Mouse (Mus musculus) neural tube, embryonic 13.5 days (tissue): ENCODE data around the gene Sgcd. TPM values are rescaled to one million over a fixed set of nuclear protein-coding genes. Genes with fewer than 3 reads are reported as not detected.

Experiments
- ATAC-seq: fragments of 200-750 bp; cut with Nextera tagmentation; 2 replicates; pipeline ENCODE4 v1.8.0; 2017; ENCODE audit warnings: low read depth, mild to moderate bottlenecking, moderate TSS enrichment, moderate library complexity
- H3K27ac ChIP-seq: fragments of 300-500 bp; sonication (generic); replicated peaks from 2 replicates; pipeline ENCODE4 v1.5.1; 2015; ENCODE audit warnings: moderate library complexity, mild to moderate bottlenecking, inconsistent platforms
- H3K27me3 ChIP-seq: fragments of 300-500 bp; sonication (generic); 2 replicates; pipeline ENCODE4 v1.6.1; 2015; ENCODE audit warnings: mild to moderate bottlenecking, inconsistent platforms
- H3K36me3 ChIP-seq: fragments of 300-500 bp; sonication (generic); 2 replicates; pipeline ENCODE4 v1.6.1; 2015; ENCODE audit warnings: mild to moderate bottlenecking, inconsistent platforms
- H3K4me1 ChIP-seq: fragments of 300-500 bp; sonication (generic); replicated peaks from 2 replicates; pipeline ENCODE4 v1.6.1; 2015; ENCODE audit warnings: inconsistent platforms
- H3K4me2 ChIP-seq: fragments of 300-500 bp; sonication (generic); 2 replicates; pipeline ENCODE4 v1.6.1; 2015; ENCODE audit warnings: inconsistent platforms, mild to moderate bottlenecking, moderate library complexity
- H3K4me3 ChIP-seq: fragments of 300-500 bp; sonication (generic); 2 replicates; pipeline ENCODE4 v1.5.1; 2015; ENCODE audit warnings: mild to moderate bottlenecking, inconsistent platforms
- H3K9ac ChIP-seq: fragments of 300-500 bp; sonication (generic); 2 replicates; pipeline ENCODE4 v1.6.1; 2015; ENCODE audit warnings: moderate library complexity, mild to moderate bottlenecking, inconsistent platforms
- H3K9me3 ChIP-seq: fragments of 300-500 bp; sonication (generic); 2 replicates; pipeline ENCODE4 v1.6.1; 2016; ENCODE audit warnings: inconsistent platforms
- WGBS: fragments of 180-500 bp; shearing (Covaris S2); methylation state at CpG from one replicate; pipeline ENCODE4 v1.1.7; 2015; 5-methylcytosine and 5-hydroxymethylcytosine counted together
- polyA plus RNA-seq: library from polyadenylated mRNA; unstranded; fragments of >200 nt; fragmentation: Nextera tagmentation; extraction: Ambion mirVana; gene quantifications from 2 replicates; pipeline ENCODE4 v1.2.1, GENCODE M21; 2015

The Sgcd gene
- polyA plus RNA-seq, 1 experiment from 2014 or later, result 3.0 TPM

- no peaks in the 10 kb centered on the region for H3K27me3 ChIP-seq
- no peaks in the 10 kb centered on the region for H3K36me3 ChIP-seq
- H3K4me3 ChIP-seq, result no peak overlapping the region
- WGBS, result 86% methylated on average over 2 of the region's 2 CpGs
- H3K4me2 ChIP-seq, result no peak overlapping the region
- H3K9me3 ChIP-seq, result no peaks in the 10 kb centered on the region
- no peak overlapping the region for H3K27ac ChIP-seq
- no peak overlapping the region for H3K9ac ChIP-seq
- no peak for ATAC-seq
- H3K4me1 ChIP-seq, result no peaks in the 10 kb centered on the region
Observed at GRCm38 (mm10) chr11:47333702-47334101, 655.1 kb downstream of the Sgcd start.

- no peaks in the 10 kb centered on the region for H3K27me3 ChIP-seq
- H3K4me2 ChIP-seq, result no peak overlapping the region
- no peaks in the 10 kb centered on the region for H3K4me1 ChIP-seq
- no peak overlapping the region for H3K27ac ChIP-seq
- H3K4me3 ChIP-seq, result no peak overlapping the region
- no peaks in the 10 kb centered on the region for H3K9me3 ChIP-seq
- H3K9ac ChIP-seq, result no peak overlapping the region
- H3K36me3 ChIP-seq, result no peaks in the 10 kb centered on the region
- ATAC-seq, result no peak
Observed at GRCm38 (mm10) chr11:47305579-47305978, 683.2 kb downstream of the Sgcd start.

GRCm38 (mm10) chr11:47304702-47305450 lies 683.9 kb downstream of the Sgcd start:
- Histone ChIP-seq H3K9me3 (no peaks in the 10 kb centered on the region), H3K4me2 (no peak overlapping the region), H3K4me3 (no peak overlapping the region), H3K4me1 (no peaks in the 10 kb centered on the region), H3K27me3 (no peaks in the 10 kb centered on the region), H3K9ac (no peak overlapping the region), H3K36me3 (no peaks in the 10 kb centered on the region), H3K27ac (no peak overlapping the region)
- no peak for ATAC-seq
- WGBS, result 81% methylated on average over 12 of the region's 12 CpGs

GRCm38 (mm10) chr11:47299777-47300176 lies 689.0 kb downstream of the Sgcd start:
- WGBS, result 94% methylated on average over 1 of the region's 1 CpGs
- Histone ChIP-seq H3K27me3 (no peaks in the 10 kb centered on the region), H3K36me3 (no peaks in the 10 kb centered on the region), H3K9ac (no peak overlapping the region), H3K4me3 (no peak overlapping the region), H3K4me2 (no peak overlapping the region), H3K4me1 (no peaks in the 10 kb centered on the region), H3K9me3 (no peaks in the 10 kb centered on the region), H3K27ac (no peak overlapping the region)
- no peak for ATAC-seq

- H3K4me1 ChIP-seq, result no peaks in the 10 kb centered on the region
Observed at GRCm38 (mm10) chr11:47297805-47298340, 690.9 kb downstream of the Sgcd start.

GRCm38 (mm10) chr11:47294741-47295140 lies 694.0 kb downstream of the Sgcd start:
- H3K36me3 ChIP-seq, result no peaks in the 10 kb centered on the region
- no peaks in the 10 kb centered on the region for H3K9me3 ChIP-seq
- H3K9ac ChIP-seq, result no peak overlapping the region
- H3K27me3 ChIP-seq, result no peaks in the 10 kb centered on the region
- 80% methylated on average over 1 of the region's 1 CpGs for WGBS
- no peak overlapping the region for H3K27ac ChIP-seq
- no peak for ATAC-seq
- no peak overlapping the region for H3K4me3 ChIP-seq
- no peak overlapping the region for H3K4me2 ChIP-seq
- H3K4me1 ChIP-seq, result no peaks in the 10 kb centered on the region

More at GRCm38 (mm10) chr11:47297805-47298340, 690.9 kb downstream of the Sgcd start:
- H3K27ac ChIP-seq, result no peak overlapping the region
- no peaks in the 10 kb centered on the region for H3K9me3 ChIP-seq
- no peak for ATAC-seq
- no peaks in the 10 kb centered on the region for H3K36me3 ChIP-seq
- no peak overlapping the region for H3K4me3 ChIP-seq
- H3K4me2 ChIP-seq, result no peak overlapping the region
- H3K27me3 ChIP-seq, result no peaks in the 10 kb centered on the region
- WGBS, result 86% methylated on average over 1 of the region's 1 CpGs
- no peak overlapping the region for H3K9ac ChIP-seq

- Histone ChIP-seq H3K4me3 (no peak overlapping the region), H3K9ac (no peak overlapping the region), H3K36me3 (no peaks in the 10 kb centered on the region), H3K27ac (no peak overlapping the region), H3K4me2 (no peak overlapping the region), H3K27me3 (no peaks in the 10 kb centered on the region), H3K4me1 (no peaks in the 10 kb centered on the region), H3K9me3 (no peaks in the 10 kb centered on the region)
- no peak for ATAC-seq
- WGBS, result 17% methylated on average over 4 of the region's 4 CpGs
Observed at GRCm38 (mm10) chr11:47276586-47276985, 712.2 kb downstream of the Sgcd start.

GRCm38 (mm10) chr11:47268556-47268955 lies 720.2 kb downstream of the Sgcd start:
- 90% methylated on average over 4 of the region's 4 CpGs for WGBS
- Histone ChIP-seq H3K9ac (no peak overlapping the region), H3K27me3 (no peaks in the 10 kb centered on the region), H3K9me3 (no peaks in the 10 kb centered on the region), H3K27ac (no peak overlapping the region), H3K4me3 (no peak overlapping the region), H3K4me1 (no peaks in the 10 kb centered on the region), H3K4me2 (no peak overlapping the region), H3K36me3 (no peaks in the 10 kb centered on the region)
- ATAC-seq, result no peak

GRCm38 (mm10) chr11:47264267-47264984 lies 724.3 kb downstream of the Sgcd start:
- H3K9ac ChIP-seq, result no peak overlapping the region
- no peak overlapping the region for H3K27ac ChIP-seq
- no peak overlapping the region for H3K4me2 ChIP-seq
- no peaks in the 10 kb centered on the region for H3K4me1 ChIP-seq
- H3K4me3 ChIP-seq, result no peak overlapping the region
- no peaks in the 10 kb centered on the region for H3K36me3 ChIP-seq
- 71% methylated on average over 9 of the region's 9 CpGs for WGBS
- no peaks in the 10 kb centered on the region for H3K9me3 ChIP-seq
- H3K27me3 ChIP-seq, result no peaks in the 10 kb centered on the region
- peak; percentile 40 for ATAC-seq

- no peak overlapping the region for H3K4me3 ChIP-seq
- H3K4me1 ChIP-seq, result peaks cover 24% of the 10 kb centered on the region; the same call in 1 of the 2 replicates
- H3K27ac ChIP-seq, result no peak overlapping the region
- WGBS, result 35% methylated on average over 7 of the region's 7 CpGs
- no peaks in the 10 kb centered on the region for H3K36me3 ChIP-seq
- no peak overlapping the region for H3K4me2 ChIP-seq
- no peaks in the 10 kb centered on the region for H3K9me3 ChIP-seq
- H3K9ac ChIP-seq, result no peak overlapping the region
- H3K27me3 ChIP-seq, result no peaks in the 10 kb centered on the region
- no peak for ATAC-seq
Observed at GRCm38 (mm10) chr11:47250301-47250700, 738.5 kb downstream of the Sgcd start.

- no peaks in the 10 kb centered on the region for H3K36me3 ChIP-seq
- no peak overlapping the region for H3K4me3 ChIP-seq
- no peaks in the 10 kb centered on the region for H3K9me3 ChIP-seq
- H3K4me1 ChIP-seq, result peaks cover 24% of the 10 kb centered on the region; the same call in 1 of the 2 replicates
- H3K4me2 ChIP-seq, result no peak overlapping the region
- 68% methylated on average over 4 of the region's 4 CpGs for WGBS
- H3K27me3 ChIP-seq, result no peaks in the 10 kb centered on the region
- no peak overlapping the region for H3K9ac ChIP-seq
- no peak for ATAC-seq
- no peak overlapping the region for H3K27ac ChIP-seq
Observed at GRCm38 (mm10) chr11:47248345-47248893, 740.4 kb downstream of the Sgcd start.

GRCm38 (mm10) chr11:47247703-47248344 lies 740.9 kb downstream of the Sgcd start:
- Histone ChIP-seq H3K9ac (no peak overlapping the region), H3K36me3 (no peaks in the 10 kb centered on the region), H3K9me3 (no peaks in the 10 kb centered on the region), H3K4me1 (peaks cover 24% of the 10 kb centered on the region; the same call in 1 of the 2 replicates), H3K4me2 (no peak overlapping the region), H3K27ac (no peak overlapping the region), H3K4me3 (no peak overlapping the region), H3K27me3 (no peaks in the 10 kb centered on the region)
- 73% methylated on average over 8 of the region's 8 CpGs for whole genome bisulfite sequencing
- ATAC-seq, result peak; percentile 11; the same call in 1 of the 2 replicates
